Comparison of ENCODE assay signal across 14 mouse cellular contexts in genomic region chr16:10972259-10972658, GRCm38 (mm10).
DNase-seq lines count a peak whose midpoint lies in the region; ATAC-seq and TF ChIP-seq lines count a peak whose summit lies in the region.
"Had no signal": no experiment of that assay in that cellular context is flagged by ENCODE, and none has a peak within 500 bp of the region (broad histone marks: within the 10 kb centered on the region; RNA-seq: fewer than 3 reads in every experiment).

No protein-coding gene starts in this region.

- no peak for TF ChIP-seq CTCF in kidney, adult 2 months (conservative IDR thresholded peaks at IDR 0.05; ENCODE audit: insufficient read depth, insufficient read length, low read depth, low read length)
- no peak for TF ChIP-seq CTCF in heart, adult 2 months (IDR thresholded peaks at IDR 0.05)
- no peak for TF ChIP-seq CTCF in layer of hippocampus, adult 2 months (conservative IDR thresholded peaks at IDR 0.05)

- H3K4me1 ChIP-seq in kidney, adult 2 months (ENCODE audit: control insufficient read depth, insufficient read depth, low read length), result peaks cover 38% of the 10 kb centered on the region
- H3K4me1 ChIP-seq in stomach, embryonic 16.5 days (ENCODE audit: control insufficient read depth, insufficient read depth, low read length), result peaks cover 14% of the 10 kb centered on the region; the same call in 1 of the 2 replicates
- H3K4me1 ChIP-seq in heart, adult 2 months (ENCODE audit: control insufficient read depth, insufficient read depth, low read length), result peaks cover 17% of the 10 kb centered on the region
- H3K4me1 ChIP-seq: midbrain, embryonic 15.5 days; neural tube, embryonic 12.5 days had no signal

- H3K9me3 ChIP-seq in stomach, embryonic 16.5 days (replicated peaks; ENCODE audit: control insufficient read depth, low read length), result no peaks in the 10 kb centered on the region
- H3K9me3 ChIP-seq: embryonic facial prominence, embryonic 15.5 days; midbrain, embryonic 15.5 days; neural tube, embryonic 12.5 days had no signal

- no peak for TF ChIP-seq EP300 in heart, adult 2 months (IDR thresholded peaks at IDR 0.05; ENCODE audit: insufficient read depth, low read depth, low read length)

- peaks cover 4% of the 10 kb centered on the region; the same call in 1 of the 2 replicates for H3K79me2 ChIP-seq in heart, adult 2 months (replicated peaks; ENCODE audit: control insufficient read depth, insufficient read depth, low read length)

- H3K27me3 ChIP-seq in kidney, adult 2 months (replicated peaks; ENCODE audit: control insufficient read depth, insufficient read depth, low read length), result no peaks in the 10 kb centered on the region
- H3K27me3 ChIP-seq in stomach, embryonic 16.5 days (ENCODE audit: control insufficient read depth, insufficient read depth, low read length), result no peaks in the 10 kb centered on the region
- no peaks in the 10 kb centered on the region for H3K27me3 ChIP-seq in heart, adult 2 months (ENCODE audit: control insufficient read depth, insufficient read depth, low read length)
- H3K27me3 ChIP-seq: embryonic facial prominence, embryonic 15.5 days; midbrain, embryonic 15.5 days; neural tube, embryonic 12.5 days had no signal

- H3K27ac ChIP-seq in kidney, adult 2 months (ENCODE audit: insufficient read depth, low read depth, low read length), result 0 out of 2 replicates have a peak overlapping the region, but pooled peaks have one; percentile 14
- H3K27ac ChIP-seq in stomach, embryonic 16.5 days (ENCODE audit: low read length), result no peak overlapping the region
- H3K27ac ChIP-seq in heart, adult 2 months, result no peak overlapping the region
- no peak overlapping the region for H3K27ac ChIP-seq in layer of hippocampus, adult 2 months
- H3K27ac ChIP-seq: embryonic facial prominence, embryonic 15.5 days; midbrain, embryonic 15.5 days; neural tube, embryonic 12.5 days had no signal

- WGBS in kidney, adult 2 months, result 26% methylated on average over 6 of the region's 6 CpGs
- 58% methylated on average over 6 of the region's 6 CpGs for WGBS in stomach, embryonic 16.5 days
- WGBS in heart, adult 2 months, result 69% methylated on average over 6 of the region's 6 CpGs

- no peaks in the 10 kb centered on the region for H3K36me3 ChIP-seq in kidney, adult 2 months (ENCODE audit: control insufficient read depth, insufficient read depth, low read length)
- no peaks in the 10 kb centered on the region for H3K36me3 ChIP-seq in stomach, embryonic 16.5 days (ENCODE audit: control insufficient read depth, insufficient read depth, low read length)
- no peaks in the 10 kb centered on the region for H3K36me3 ChIP-seq in heart, adult 2 months (ENCODE audit: control insufficient read depth, insufficient read depth, low read length)
- H3K36me3 ChIP-seq: midbrain, embryonic 15.5 days; neural tube, embryonic 12.5 days had no signal

- TF ChIP-seq POLR2A in kidney, adult 2 months (IDR thresholded peaks at IDR 0.05; ENCODE audit: low read depth, low read length), result no peak
- TF ChIP-seq POLR2A in heart, adult 2 months (IDR thresholded peaks at IDR 0.05; ENCODE audit: insufficient read depth, low read depth, low read length), result no peak

- DNase-seq in adrenal gland, adult (ENCODE audit: inconsistent age in 2 of 2, low spot score in 1 of 2), result peak; percentile 65 to 76
- no peak for DNase-seq in adrenal gland, adult 8-10 months
- peak; percentile 79 for DNase-seq in kidney, adult 2 months
- peak; percentile 44 to 57 for DNase-seq in kidney, postnatal 4 days
- no peak for DNase-seq in heart, adult 2 months
- DNase-seq in layer of hippocampus, adult 2 months (ENCODE audit: low spot score in 2 of 2), result no peak
- no peak for DNase-seq in heart, adult 18-20 months
- DNase-seq: cerebellum, adult 11-12 months; lung, postnatal 36 days; right cerebral cortex, adult 18-20 months had no signal

- H3K4me2 ChIP-seq in stomach, embryonic 16.5 days (ENCODE audit: low read depth, low read length), result no peak overlapping the region
- H3K4me2 ChIP-seq: embryonic facial prominence, embryonic 15.5 days; midbrain, embryonic 15.5 days; neural tube, embryonic 12.5 days had no signal

- no peak overlapping the region for H3K9ac ChIP-seq in stomach, embryonic 16.5 days (ENCODE audit: low read length)
- no peak overlapping the region for H3K9ac ChIP-seq in heart, adult 2 months (ENCODE audit: low read depth, low read length)
- H3K9ac ChIP-seq: embryonic facial prominence, embryonic 15.5 days; midbrain, embryonic 15.5 days; neural tube, embryonic 12.5 days had no signal

- 0 out of 2 replicates have a peak, but pooled peaks have one; percentile 42 for ATAC-seq in stomach, embryonic 16.5 days (ENCODE audit: insufficient read depth, low FRiP score)
- ATAC-seq: midbrain, embryonic 15.5 days had no signal

- H3K4me3 ChIP-seq in kidney, adult 2 months (ENCODE audit: insufficient read depth, low read depth, low read length), result no peak overlapping the region
- H3K4me3 ChIP-seq in stomach, embryonic 16.5 days (replicated peaks; ENCODE audit: low read length), result no peak overlapping the region
- no peak overlapping the region for H3K4me3 ChIP-seq in heart, adult 2 months
- H3K4me3 ChIP-seq in layer of hippocampus, adult 2 months, result no peak overlapping the region
- H3K4me3 ChIP-seq: embryonic facial prominence, embryonic 15.5 days; midbrain, embryonic 15.5 days; neural tube, embryonic 12.5 days had no signal

- intact Hi-C loops in heart, adult 2 months (cut with DNase I), result loop anchor here (5.0 kb wide), 1 partner anchor 60 kb away; no protein-coding TSS in a partner anchor

Comparison
In these comparisons a context has a peak if more than half of its experiments do, and no peak if none do; other contexts are left out.
1. DNase-seq: peak in adrenal gland, adult (2 of 2), kidney, adult 2 months (single experiment) and kidney, postnatal 4 days (2 of 2); none in adrenal gland, adult 8-10 months (single experiment), heart, adult 2 months (0 of 2), layer of hippocampus, adult 2 months (0 of 2) and heart, adult 18-20 months (0 of 2).